ENCODE assay signal across 8 mouse cellular contexts in genomic region chr10:4346489-4347135, GRCm38 (mm10). TPM values are rescaled to one million over a fixed set of nuclear protein-coding genes. Genes with fewer than 3 reads are reported as not detected.
DNase-seq lines count a peak whose midpoint lies in the region; ATAC-seq and TF ChIP-seq lines count a peak whose summit lies in the region.

No protein-coding gene starts in this region.

- no peaks in the 10 kb centered on the region for H3K36me3 ChIP-seq in lung, embryonic 14.5 days (ENCODE audit: insufficient read depth)
- no peaks in the 10 kb centered on the region for H3K36me3 ChIP-seq in thymus, adult 2 months (ENCODE audit: control insufficient read depth, insufficient read depth, low read length)

- TF ChIP-seq CTCF in cerebellum, adult 2 months (IDR thresholded peaks at IDR 0.05; ENCODE audit: borderline replicate concordance, insufficient read depth, low read depth, low read length): peak; percentile 78
- TF ChIP-seq CTCF in lung, embryonic 14.5 days (IDR thresholded peaks at IDR 0.05; ENCODE audit: low read depth): peak; percentile 87
- TF ChIP-seq CTCF in thymus, adult 2 months (IDR thresholded peaks at IDR 0.05; ENCODE audit: borderline replicate concordance, control insufficient read depth, extremely low read depth, insufficient read depth, low read length, poor library complexity): peak; percentile 98

- peak overlapping the region; percentile 59 for H3K4me2 ChIP-seq in lung, embryonic 14.5 days

- H3K27ac ChIP-seq in cerebellum, adult 2 months (ENCODE audit: insufficient read depth, low read length): no peak overlapping the region
- no peak overlapping the region for H3K27ac ChIP-seq in lung, embryonic 14.5 days (ENCODE audit: low read depth)
- H3K27ac ChIP-seq in thymus, adult 2 months (ENCODE audit: control insufficient read depth, insufficient read depth, low read length): no peak overlapping the region

- H3K4me1 ChIP-seq in cerebellum, adult 2 months (ENCODE audit: control insufficient read depth, insufficient read depth, low read length): 0 out of 2 replicates have a peak, but pooled peaks cover 3% of the 10 kb centered on the region
- H3K4me1 ChIP-seq in lung, embryonic 14.5 days (ENCODE audit: insufficient read depth): no peaks in the 10 kb centered on the region
- H3K4me1 ChIP-seq in thymus, adult 2 months (replicated peaks; ENCODE audit: control insufficient read depth, insufficient read depth, low read length): peaks cover 2% of the 10 kb centered on the region; the same call in 1 of the 2 replicates

- H3K9me3 ChIP-seq in lung, embryonic 14.5 days (ENCODE audit: low read depth, low read length): no peaks in the 10 kb centered on the region

- TF ChIP-seq POLR2A in cerebellum, adult 2 months (IDR thresholded peaks at IDR 0.05; ENCODE audit: borderline replicate concordance, insufficient read depth, low read length): no peak
- no peak for TF ChIP-seq POLR2A in thymus, adult 2 months (IDR thresholded peaks at IDR 0.05; ENCODE audit: control insufficient read depth, extremely low read depth, insufficient read depth, low read length, poor library complexity)

- peak overlapping the region; percentile 27 for H3K9ac ChIP-seq in lung, embryonic 14.5 days

- peak; percentile 71 for DNase-seq in MEL-GATA-1-ER (ENCODE audit: extremely low read depth, low read depth)
- peak; percentile 85 to 89 for DNase-seq in cerebellum, adult 2 months
- peak; percentile 88 for DNase-seq in forelimb bud, embryonic 11.5 days (ENCODE audit: low read depth, low spot score)
- peak; percentile 81 to 91 for DNase-seq in layer of hippocampus, adult 8-10 months (ENCODE audit: low spot score in 2 of 2)
- peak; percentile 95 for DNase-seq in lung, embryonic 14.5 days
- peak; percentile 86 for DNase-seq in ovary, adult 18-20 months (ENCODE audit: low spot score)
- DNase-seq in thymus, adult 2 months: peak; percentile 88

- H3K4me3 ChIP-seq in cerebellum, adult 2 months (replicated peaks; ENCODE audit: insufficient read depth, low read depth, low read length): no peak overlapping the region
- peak overlapping the region; percentile 26 for H3K4me3 ChIP-seq in lung, embryonic 14.5 days (ENCODE audit: low read depth, low read length)
- H3K4me3 ChIP-seq in thymus, adult 2 months (ENCODE audit: control insufficient read depth, insufficient read depth, low read length): peak overlapping the region; percentile 27; the same call in 1 of the 2 replicates

- 6% methylated on average over 28 of the region's 28 CpGs for WGBS in cerebellum, adult 2 months
- 7% methylated on average over 28 of the region's 28 CpGs for WGBS in lung, embryonic 14.5 days
- WGBS in thymus, adult 2 months: 14% methylated on average over 28 of the region's 28 CpGs

- no peaks in the 10 kb centered on the region for H3K27me3 ChIP-seq in cerebellum, adult 2 months (ENCODE audit: control insufficient read depth, insufficient read depth, low read length)
- no peaks in the 10 kb centered on the region for H3K27me3 ChIP-seq in lung, embryonic 14.5 days (ENCODE audit: insufficient read depth, low read length)
- no peaks in the 10 kb centered on the region for H3K27me3 ChIP-seq in thymus, adult 2 months (ENCODE audit: control insufficient read depth, insufficient read depth, low read length)

- ATAC-seq in hematopoietic stem cell, adult 5-6 weeks (replicated peaks in 1 of 2; ENCODE audit: insufficient read depth in 1 of 2, low FRiP score in 2 of 2, low TSS enrichment in 1 of 2, low read depth in 1 of 2, poor library complexity in 2 of 2, severe bottlenecking in 2 of 2): peak; percentile 96 to 98
- ATAC-seq in lung, embryonic 14.5 days (ENCODE audit: insufficient read depth): peak; percentile 90

RNA-seq across cellular contexts. Expression of gene Zbtb2, which starts 41.3 kb away (rescaled TPM):
- polyA plus RNA-seq in cerebellum, adult 2 months (2012; rRNA removed): 8.3 and 8.7 TPM in 2 replicates
- 13.9 and 15.9 TPM in 2 replicates for total RNA-seq in hematopoietic stem cell, adult 5-6 weeks (2017)
- total RNA-seq in layer of hippocampus, adult 8-10 months (2022): 10 to 100 TPM; 11.9 to 14.7 (median 13.0) TPM
- polyA plus RNA-seq in lung, embryonic 14.5 days (2014; fragmentation: Nextera tagmentation; extraction: Ambion mirVana): 17.3 and 18.1 TPM in 2 replicates
- polyA plus RNA-seq in thymus, adult 2 months (2012; rRNA removed): 32.8 and 37.9 TPM in 2 replicates
